Mouse (Mus musculus): ENCODE data around the gene F830045P16Rik. TPM values are rescaled to one million over a fixed set of nuclear protein-coding genes. Genes with fewer than 3 reads are reported as not detected.

The F830045P16Rik gene
- polyA plus RNA-seq (2012; rRNA removed) = not detected in 2 replicates

GRCm38 (mm10) chr2:129536377-129536776 lies at the start of gene F830045P16Rik:
F830045P16Rik (minus strand) TSS chr2:129536602.

Other genes with a start within 250 kb of the F830045P16Rik start
- gene Ckap2l, start 239.4 kb downstream of the F830045P16Rik start, polyA plus RNA-seq (2012; rRNA removed) = 8.9 and 10.1 TPM in 2 replicates
- 0.22 and 0.83 TPM in 2 replicates for gene Il1a, start 226.6 kb downstream of the F830045P16Rik start, polyA plus RNA-seq (2012; rRNA removed)
- gene Il1b, start 165.5 kb downstream of the F830045P16Rik start, polyA plus RNA-seq (2012; rRNA removed) = 0.14 and 1.9 TPM in 2 replicates
- 33.4 and 35.7 TPM in 2 replicates for gene Sirpa, start 56.2 kb upstream of the F830045P16Rik start, polyA plus RNA-seq (2012; rRNA removed)
- gene Pdyn, start 163.2 kb upstream of the F830045P16Rik start, polyA plus RNA-seq (2012; rRNA removed) = 3.8 and 4.5 TPM in 2 replicates